Mouse (Mus musculus) erythroblast, adult 5-6 weeks (primary cell): Measurements from ENCODE around the gene Rnf149. TPM values are rescaled to one million over a fixed set of nuclear protein-coding genes. Genes with fewer than 3 reads are reported as not detected.
A peak's percentile ranks its signal among the peaks of the same experiment; 100 is the strongest.

Source experiments
- ATAC-seq: replicated peaks from 2 replicates; pipeline ENCODE4 v1.8.0; 2016; ENCODE audit warnings: moderate number of reproducible peaks, mild to moderate bottlenecking, moderate TSS enrichment, inconsistent platforms; ENCODE audit not compliant: poor library complexity, low FRiP score, severe bottlenecking
- total RNA-seq, 2 experiments: library from RNA; stranded (forward) in 1 of 2; stranded (reverse) in 1 of 2; fragments of 150-400 nt in 1 of 2; fragments of 200-764, 138-1000 nt in 1 of 2; gene quantifications; 2 replicates each; pipeline versions ENCODE4 v1.2.3 to v1.2.4; 2015 to 2017; ENCODE audit warnings: low replicate concordance in 2 of 2

The Rnf149 gene
- total RNA-seq, 2 experiments from 2014 or later = 11.5 to 14.9 TPM

- peak; percentile 29; the same call in 1 of the 2 replicates for ATAC-seq
These were observed 568 bp downstream of the Rnf149 start for GRCm38 (mm10) chr1:39576431-39577243.

GRCm38 (mm10) chr1:39575778-39576375 is 1.3 kb downstream of the Rnf149 start:
- ATAC-seq = peak; percentile 49; the same call in 1 of the 2 replicates

- ATAC-seq = no peak
These were observed 3.3 kb downstream of the Rnf149 start for GRCm38 (mm10) chr1:39573890-39574289.

- ATAC-seq = no peak
These were observed 5.6 kb downstream of the Rnf149 start for GRCm38 (mm10) chr1:39571653-39572052.

GRCm38 (mm10) chr1:39568079-39568478 is 9.1 kb downstream of the Rnf149 start:
- no peak for ATAC-seq

- no peak for ATAC-seq
These were observed 12.6 kb downstream of the Rnf149 start for GRCm38 (mm10) chr1:39564603-39565002.

GRCm38 (mm10) chr1:39563161-39563560 is 14.0 kb downstream of the Rnf149 start:
- ATAC-seq = no peak

- ATAC-seq = no peak
These were observed 15.3 kb downstream of the Rnf149 start for GRCm38 (mm10) chr1:39561920-39562319.

GRCm38 (mm10) chr1:39559009-39559408 is 18.2 kb downstream of the Rnf149 start:
- ATAC-seq = no peak

GRCm38 (mm10) chr1:39555556-39556415 is 21.4 kb downstream of the Rnf149 start:
- ATAC-seq = no peak

GRCm38 (mm10) chr1:39549831-39550230 is 27.4 kb downstream of the Rnf149 start:
- ATAC-seq = no peak

- no peak for ATAC-seq
These were observed 30.0 kb downstream of the Rnf149 start for GRCm38 (mm10) chr1:39547238-39547637.

- no peak for ATAC-seq
These were observed 30.9 kb downstream of the Rnf149 start for GRCm38 (mm10) chr1:39546160-39546866.

- ATAC-seq = no peak
These were observed 31.6 kb downstream of the Rnf149 start for GRCm38 (mm10) chr1:39545589-39545988.

- no peak for ATAC-seq
These were observed 36.6 kb downstream of the Rnf149 start for GRCm38 (mm10) chr1:39540592-39540991.

- ATAC-seq = no peak
These were observed 39.4 kb downstream of the Rnf149 start for GRCm38 (mm10) chr1:39537631-39538380.

GRCm38 (mm10) chr1:39536701-39537100 is 40.5 kb downstream of the Rnf149 start:
- ATAC-seq = no peak

GRCm38 (mm10) chr1:39535515-39536311 is 41.5 kb downstream of the Rnf149 start:
- ATAC-seq = peak; percentile 93
